Mouse (Mus musculus): ENCODE data around the gene Arl13a. TPM values are rescaled to one million over a fixed set of nuclear protein-coding genes. Genes with fewer than 3 reads are reported as not detected.

Gene Arl13a
- polyA plus RNA-seq, 1 experiment from 2014 or later: not detected

DNA sequence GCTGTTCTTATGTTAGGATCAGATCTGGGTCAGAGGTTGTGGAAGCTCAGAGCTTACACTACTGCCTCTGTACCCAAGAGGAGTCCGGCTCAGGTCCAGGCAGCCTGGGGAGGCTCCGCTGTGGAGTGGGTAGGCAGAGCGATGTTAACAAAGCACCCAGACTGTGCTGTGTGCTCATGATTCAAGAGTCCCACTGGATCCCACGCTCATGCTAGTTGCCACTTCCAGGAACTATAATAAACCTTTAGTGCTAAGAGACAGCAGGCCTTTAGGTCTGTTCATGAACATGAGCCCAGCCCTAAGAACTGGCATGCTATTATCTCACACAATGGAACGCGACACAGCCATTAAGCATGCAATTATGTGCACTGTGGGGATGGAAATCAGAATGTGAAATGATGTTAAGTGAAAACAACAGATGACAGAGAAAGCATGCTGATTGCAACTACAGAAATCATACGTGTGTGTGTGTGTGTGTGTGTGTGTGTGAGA lies 23.9 kb downstream of the Arl13a start:
- H3K4me1 ChIP-seq: no peaks in the 10 kb centered on the region
- H3K9me3 ChIP-seq (replicated peaks): no peaks in the 10 kb centered on the region
- no peaks in the 10 kb centered on the region; the same call in 1 of the 2 replicates for H3K27me3 ChIP-seq
- 81% methylated on average over 7 of the region's 7 CpGs for WGBS
- ATAC-seq (ENCODE audit: insufficient number of reproducible peaks, low FRiP score, low TSS enrichment, low read depth): no peak
- H3K9ac ChIP-seq: no peak overlapping the region
- H3K4me2 ChIP-seq (replicated peaks): no peak overlapping the region
- no peaks in the 10 kb centered on the region for H3K36me3 ChIP-seq
- no peak overlapping the region for H3K4me3 ChIP-seq (replicated peaks)
- no peak overlapping the region for H3K27ac ChIP-seq (replicated peaks)

DNA sequence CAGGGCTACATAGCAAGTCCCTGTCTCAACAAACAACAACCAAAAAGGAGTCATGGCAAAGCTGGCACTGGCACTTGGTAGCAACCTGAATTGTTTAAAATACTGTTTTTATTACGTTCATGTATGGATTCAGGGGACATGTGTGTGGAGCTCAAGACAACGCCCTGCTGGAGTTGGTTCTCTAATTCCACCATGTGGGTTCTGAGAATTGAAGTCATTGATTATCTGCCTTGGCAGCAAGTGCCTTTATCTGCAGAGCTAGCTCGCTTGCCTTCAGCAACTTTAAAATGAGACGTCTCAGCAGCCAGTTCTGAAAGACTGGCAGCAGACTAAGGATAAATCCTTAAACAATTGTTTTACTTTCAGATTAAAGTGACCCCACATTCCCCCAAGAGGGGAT lies 30.9 kb downstream of the Arl13a start:
- no peak overlapping the region for H3K9ac ChIP-seq
- ATAC-seq (ENCODE audit: insufficient number of reproducible peaks, low FRiP score, low TSS enrichment, low read depth): no peak
- no peaks in the 10 kb centered on the region for H3K9me3 ChIP-seq (replicated peaks)
- H3K4me1 ChIP-seq: no peaks in the 10 kb centered on the region
- H3K27ac ChIP-seq (replicated peaks): no peak overlapping the region
- H3K27me3 ChIP-seq: no peaks in the 10 kb centered on the region
- 65% methylated on average over 4 of the region's 4 CpGs for WGBS
- no peaks in the 10 kb centered on the region for H3K36me3 ChIP-seq
- no peak overlapping the region for H3K4me3 ChIP-seq (replicated peaks)
- H3K4me2 ChIP-seq (replicated peaks): no peak overlapping the region

DNA sequence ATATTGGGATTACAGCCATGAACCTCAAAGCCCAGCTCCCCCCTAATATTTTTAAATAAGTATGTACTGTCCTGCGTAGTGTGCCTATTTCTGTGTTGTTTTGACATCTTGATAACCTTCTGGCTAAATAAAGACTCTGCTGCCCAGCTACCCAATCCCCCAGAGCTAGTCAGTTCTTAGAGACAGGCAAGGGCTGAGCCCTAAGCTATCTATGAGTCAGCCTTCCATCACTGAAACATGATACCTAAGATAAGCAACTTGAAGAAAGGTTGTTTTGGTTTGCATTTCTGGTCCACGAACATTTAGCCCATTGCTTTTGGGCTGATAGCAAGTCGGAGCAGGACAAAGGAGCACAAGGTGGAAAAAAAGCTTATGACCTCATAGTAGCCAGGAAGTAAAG lies 33.3 kb downstream of the Arl13a start:
- no peaks in the 10 kb centered on the region for H3K27me3 ChIP-seq
- H3K4me3 ChIP-seq (replicated peaks): no peak overlapping the region
- no peak overlapping the region for H3K27ac ChIP-seq (replicated peaks)
- H3K9ac ChIP-seq: no peak overlapping the region
- 61% methylated on average over 3 of the region's 3 CpGs for whole genome bisulfite sequencing
- no peak for ATAC-seq (ENCODE audit: insufficient number of reproducible peaks, low FRiP score, low TSS enrichment, low read depth)
- no peaks in the 10 kb centered on the region for H3K4me1 ChIP-seq
- H3K9me3 ChIP-seq (replicated peaks): no peaks in the 10 kb centered on the region
- H3K4me2 ChIP-seq (replicated peaks): no peak overlapping the region
- no peaks in the 10 kb centered on the region for H3K36me3 ChIP-seq

DNA sequence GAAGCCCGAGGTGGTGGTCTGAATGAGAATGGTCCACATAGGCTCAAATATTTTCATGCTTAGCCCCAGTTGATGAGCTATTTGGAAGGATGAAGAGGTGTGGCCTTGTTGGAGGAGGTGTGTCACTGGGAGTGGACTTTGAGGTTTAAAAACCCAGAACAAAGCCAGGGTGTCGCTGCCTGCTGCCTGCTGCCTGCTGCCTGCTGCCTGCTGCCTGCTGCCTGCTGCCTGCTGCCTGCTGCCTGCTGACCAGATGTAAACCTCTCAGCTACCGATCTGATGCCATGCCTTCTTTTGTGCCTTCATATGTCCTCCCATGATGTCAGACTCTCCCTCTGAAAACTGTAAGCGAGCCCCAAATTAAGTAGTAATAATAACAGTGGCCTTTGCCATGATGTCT lies 34.6 kb downstream of the Arl13a start, which contains the start of gene Nox1:
Gene Nox1, minus strand, starts transcription at position 101 of the 400 bp plus-strand sequence.
- Histone ChIP-seq H3K27me3 (no peaks in the 10 kb centered on the region), H3K4me3 (replicated peaks) (no peak within 1 kb of the TSS), H3K9ac (no peak within 1 kb of the TSS), H3K4me2 (replicated peaks) (no peak within 1 kb of the TSS), H3K4me1 (no peaks in the 10 kb centered on the region), H3K36me3 (no peaks in the 10 kb centered on the region), H3K27ac (replicated peaks) (no peak within 1 kb of the TSS), H3K9me3 (replicated peaks) (no peaks in the 10 kb centered on the region)
- 46% methylated on average over 4 of the region's 4 CpGs for WGBS
- no peak for ATAC-seq (ENCODE audit: insufficient number of reproducible peaks, low FRiP score, low TSS enrichment, low read depth)

DNA sequence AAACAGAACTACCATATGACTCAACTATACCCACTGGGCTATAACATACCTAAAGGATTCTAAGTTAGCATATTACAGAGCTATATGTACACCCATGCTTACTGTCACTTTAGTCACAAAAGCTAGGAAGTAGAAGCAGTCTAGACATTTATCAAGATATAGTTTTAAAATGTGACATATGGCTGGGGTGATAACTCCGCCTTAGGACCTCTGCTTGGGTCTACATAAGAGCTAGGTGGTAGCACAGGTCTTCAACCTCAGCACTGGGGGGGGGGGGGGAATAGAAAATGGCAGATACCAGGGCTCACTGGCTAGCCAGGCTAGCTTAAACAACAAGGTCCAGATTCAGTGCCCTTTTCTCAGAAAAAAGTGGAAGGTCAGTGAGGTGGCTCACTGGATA lies 45.7 kb downstream of the Arl13a start:
- WGBS: 100% methylated on average over 1 of the region's 1 CpGs
- Histone ChIP-seq H3K4me2 (replicated peaks) (no peak overlapping the region), H3K4me1 (no peaks in the 10 kb centered on the region), H3K9me3 (replicated peaks) (no peaks in the 10 kb centered on the region), H3K4me3 (replicated peaks) (no peak overlapping the region), H3K9ac (no peak overlapping the region), H3K27ac (replicated peaks) (no peak overlapping the region), H3K36me3 (no peaks in the 10 kb centered on the region), H3K27me3 (no peaks in the 10 kb centered on the region)
- ATAC-seq (ENCODE audit: insufficient number of reproducible peaks, low FRiP score, low TSS enrichment, low read depth): no peak

DNA sequence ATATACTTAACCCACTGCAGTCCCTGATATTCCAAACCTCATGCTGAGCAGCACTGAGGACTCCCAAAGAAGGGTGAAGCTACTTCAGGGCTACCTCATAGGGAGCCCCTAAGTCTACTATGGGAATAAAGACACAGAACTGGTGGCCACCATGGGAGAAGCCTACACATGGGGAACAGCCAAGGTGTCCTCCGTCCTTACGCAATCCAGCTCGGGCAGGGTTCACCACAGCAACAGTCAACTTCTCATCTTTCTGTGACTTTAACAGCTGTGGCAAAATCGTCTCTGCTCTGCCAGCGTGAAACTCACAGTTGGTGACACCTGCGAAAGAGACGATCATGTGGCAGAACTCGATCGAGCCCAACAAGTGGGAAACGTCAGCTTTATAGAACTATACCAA lies 51.0 kb downstream of the Arl13a start:
- H3K9me3 ChIP-seq (replicated peaks): no peaks in the 10 kb centered on the region
- no peak overlapping the region for H3K27ac ChIP-seq (replicated peaks)
- no peak for ATAC-seq (ENCODE audit: insufficient number of reproducible peaks, low FRiP score, low TSS enrichment, low read depth)
- H3K4me1 ChIP-seq: no peaks in the 10 kb centered on the region
- no peak overlapping the region for H3K4me2 ChIP-seq (replicated peaks)
- no peak overlapping the region for H3K4me3 ChIP-seq (replicated peaks)
- no peaks in the 10 kb centered on the region for H3K36me3 ChIP-seq
- WGBS: 89% methylated on average over 10 of the region's 10 CpGs
- H3K9ac ChIP-seq: no peak overlapping the region
- H3K27me3 ChIP-seq: no peaks in the 10 kb centered on the region

DNA sequence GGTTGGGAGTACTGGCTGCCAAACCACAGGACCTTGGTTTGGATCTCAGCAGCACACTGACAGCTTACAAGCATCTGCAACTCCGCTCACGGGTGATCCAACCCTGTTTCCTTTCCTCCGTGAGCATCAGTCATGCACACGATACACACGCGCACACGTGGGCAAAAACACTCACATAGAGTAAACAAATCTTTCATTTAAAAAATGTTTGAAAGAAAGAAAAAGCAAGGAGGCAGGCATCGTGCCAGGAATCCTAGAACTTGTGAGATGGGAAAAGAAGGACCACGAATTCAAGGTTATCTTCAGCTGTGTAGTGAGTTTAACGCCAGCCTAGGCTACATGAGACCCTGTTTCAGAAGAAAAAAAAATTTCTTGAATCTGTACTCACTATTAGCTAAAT lies 58.6 kb downstream of the Arl13a start:
- no peak for ATAC-seq (ENCODE audit: insufficient number of reproducible peaks, low FRiP score, low TSS enrichment, low read depth)
- Histone ChIP-seq H3K27ac (replicated peaks) (no peak overlapping the region), H3K9me3 (replicated peaks) (no peaks in the 10 kb centered on the region), H3K4me2 (replicated peaks) (no peak overlapping the region), H3K27me3 (no peaks in the 10 kb centered on the region), H3K36me3 (no peaks in the 10 kb centered on the region), H3K9ac (no peak overlapping the region), H3K4me1 (no peaks in the 10 kb centered on the region), H3K4me3 (replicated peaks) (no peak overlapping the region)
- 84% methylated on average over 10 of the region's 10 CpGs for WGBS

DNA sequence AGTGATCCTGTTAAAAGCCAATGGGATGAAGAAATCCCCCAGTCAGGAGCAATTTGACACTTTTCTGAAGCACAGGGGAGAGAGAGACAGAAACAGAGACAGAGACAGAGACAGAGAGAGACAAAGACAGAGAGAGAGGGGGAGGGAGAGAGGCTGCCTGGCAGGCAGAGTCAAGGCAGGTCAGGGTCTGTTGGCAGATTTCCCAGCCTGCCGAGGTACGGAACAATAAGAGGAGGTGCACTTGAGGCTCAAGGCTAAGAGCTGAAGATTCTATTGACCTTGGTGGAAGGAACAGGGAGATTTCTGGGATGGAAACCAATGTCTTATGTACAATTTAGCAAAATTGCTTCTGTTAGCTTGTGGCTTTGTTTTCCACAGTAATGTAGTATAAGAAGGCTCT lies 60.9 kb downstream of the Arl13a start:
- no peaks in the 10 kb centered on the region for H3K9me3 ChIP-seq (replicated peaks)
- H3K27me3 ChIP-seq: no peaks in the 10 kb centered on the region
- no peaks in the 10 kb centered on the region for H3K36me3 ChIP-seq
- no peak overlapping the region for H3K9ac ChIP-seq
- H3K4me2 ChIP-seq (replicated peaks): no peak overlapping the region
- 49% methylated on average over 2 of the region's 2 CpGs for WGBS
- no peak for ATAC-seq (ENCODE audit: insufficient number of reproducible peaks, low FRiP score, low TSS enrichment, low read depth)
- H3K27ac ChIP-seq (replicated peaks): no peak overlapping the region
- H3K4me3 ChIP-seq (replicated peaks): no peak overlapping the region
- no peaks in the 10 kb centered on the region for H3K4me1 ChIP-seq

Other genes starting within 250 kb of the Arl13a start
- gene Sytl4, start 205.7 kb upstream of the Arl13a start, polyA plus RNA-seq (2015; fragmentation: Nextera tagmentation; extraction: Ambion mirVana): 3.3 and 4.3 TPM in 2 replicates
- 32.3 and 34.3 TPM in 2 replicates for gene Cstf2, start 128.3 kb upstream of the Arl13a start, polyA plus RNA-seq (2015; fragmentation: Nextera tagmentation; extraction: Ambion mirVana)
- 3.4 TPM in 2 replicates for gene Xkrx, start 25.4 kb upstream of the Arl13a start, polyA plus RNA-seq (2015; fragmentation: Nextera tagmentation; extraction: Ambion mirVana)
- gene Nox1, start 34.5 kb downstream of the Arl13a start, polyA plus RNA-seq (2015; fragmentation: Nextera tagmentation; extraction: Ambion mirVana): 0.09 TPM in 1 of 2 replicates, not detected in the other
- gene Trmt2b, start 89.5 kb downstream of the Arl13a start, polyA plus RNA-seq (2015; fragmentation: Nextera tagmentation; extraction: Ambion mirVana): 16.6 and 17.5 TPM in 2 replicates
- gene Tmem35a, start 107.7 kb downstream of the Arl13a start, polyA plus RNA-seq (2015; fragmentation: Nextera tagmentation; extraction: Ambion mirVana): 9.7 and 10.7 TPM in 2 replicates
- gene Cenpi, start 120.6 kb downstream of the Arl13a start, polyA plus RNA-seq (2015; fragmentation: Nextera tagmentation; extraction: Ambion mirVana): 21.9 and 25.0 TPM in 2 replicates
- gene Drp2, start 217.1 kb downstream of the Arl13a start, polyA plus RNA-seq (2015; fragmentation: Nextera tagmentation; extraction: Ambion mirVana): 3.9 and 4.1 TPM in 2 replicates